Mouse (Mus musculus) kidney, postnatal 0 days (tissue): ENCODE results near the gene Zdhhc19. TPM values are rescaled to one million over a fixed set of nuclear protein-coding genes. Genes with fewer than 3 reads are reported as not detected.

Source experiments
- ATAC-seq: fragments of 200-750 bp; cut with Nextera tagmentation; replicated peaks from 2 replicates; pipeline ENCODE4 v1.8.0; 2017; ENCODE audit warnings: low read depth, moderate number of reproducible peaks, moderate TSS enrichment, moderate library complexity; ENCODE audit not compliant: low FRiP score
- DNase-seq: peaks from one replicate; pipeline ENCODE4 v3.0.0-alpha.2; 2016; ENCODE audit warnings: low spot score
- H3K27ac ChIP-seq: fragments of 300-500 bp; sonication (generic); 2 replicates; pipeline ENCODE4 v1.5.1; 2014; ENCODE audit warnings: mild to moderate bottlenecking
- H3K27me3 ChIP-seq: fragments of 300-500 bp; sonication (generic); 2 replicates; pipeline ENCODE4 v1.6.1; 2014; ENCODE audit warnings: low read length, mixed read lengths; ENCODE audit not compliant: insufficient read depth
- H3K36me3 ChIP-seq: fragments of 300-500 bp; sonication (generic); 2 replicates; pipeline ENCODE4 v1.6.1; 2014; ENCODE audit warnings: low read length, mixed read lengths; ENCODE audit not compliant: insufficient read depth
- H3K4me1 ChIP-seq: fragments of 300-500 bp; sonication (generic); replicated peaks from 2 replicates; pipeline ENCODE4 v1.6.1; 2014; ENCODE audit warnings: antibody characterized with exemption, low read length, mixed read lengths; ENCODE audit not compliant: insufficient read depth
- H3K4me2 ChIP-seq: fragments of 300-500 bp; sonication (generic); 2 replicates; pipeline ENCODE4 v1.6.1; 2014; ENCODE audit warnings: mild to moderate bottlenecking, low read length, moderate library complexity, mixed read lengths
- H3K4me3 ChIP-seq: fragments of 300-500 bp; sonication (generic); replicated peaks from 2 replicates; pipeline ENCODE4 v1.5.1; 2014; ENCODE audit warnings: low read depth, low read length
- H3K9ac ChIP-seq: fragments of 300-500 bp; sonication (generic); 2 replicates; pipeline ENCODE4 v1.6.1; 2014; ENCODE audit warnings: low read depth, low read length
- H3K9me3 ChIP-seq: fragments of 300-500 bp; sonication (generic); replicated peaks from 2 replicates; pipeline ENCODE4 v1.6.1; 2016; ENCODE audit warnings: low read length, inconsistent platforms, mixed read lengths
- CTCF ChIP-seq: IDR thresholded peaks from 2 replicates; pipeline ENCODE4 v1.5.1; 2016; ENCODE audit warnings: antibody characterized with exemption, low read depth, mild to moderate bottlenecking, moderate library complexity
- WGBS: fragments of 180-500 bp; shearing (Covaris S2); extraction: QIAGEN DNeasy Blood & Tissue Kit; methylation state at CpG from one replicate; pipeline ENCODE4 v1.1.7; 2014; 5-methylcytosine and 5-hydroxymethylcytosine counted together
- polyA plus RNA-seq: library from polyadenylated mRNA; unstranded; fragments of >200 nt; fragmentation: Nextera tagmentation; extraction: Ambion mirVana; gene quantifications from 2 replicates; pipeline ENCODE4 v1.2.1, GENCODE M21; 2015

Zdhhc19 gene
- polyA plus RNA-seq, 1 experiment from 2014 or later: not detected

GRCm38 (mm10) chr16:32456761-32457160, 39.3 kb upstream of the Zdhhc19 start:
- Histone ChIP-seq H3K4me2 (no peak overlapping the region), H3K36me3 (peaks cover 13% of the 10 kb centered on the region; the same call in 1 of the 2 replicates), H3K9me3 (no peaks in the 10 kb centered on the region), H3K9ac (no peak overlapping the region), H3K27me3 (no peaks in the 10 kb centered on the region), H3K27ac (no peak overlapping the region), H3K4me1 (no peaks in the 10 kb centered on the region), H3K4me3 (no peak overlapping the region)
- 97% methylated on average over 1 of the region's 1 CpGs for WGBS
- no peak for TF ChIP-seq CTCF
- DNase-seq (no peak), ATAC-seq (no peak)

- DNase-seq: peak; percentile 63
- Histone ChIP-seq H3K4me2 (no peak overlapping the region), H3K4me3 (no peak overlapping the region), H3K27me3 (no peaks in the 10 kb centered on the region), H3K9ac (no peak overlapping the region), H3K4me1 (no peaks in the 10 kb centered on the region), H3K9me3 (no peaks in the 10 kb centered on the region), H3K36me3 (0 out of 2 replicates have a peak, but pooled peaks cover 11% of the 10 kb centered on the region), H3K27ac (no peak overlapping the region)
- peak; percentile 65 for ATAC-seq
- peak; percentile 68 for TF ChIP-seq CTCF
- WGBS: 54% methylated on average over 10 of the region's 10 CpGs
Observed at GRCm38 (mm10) chr16:32457589-32458386, 38.3 kb upstream of the Zdhhc19 start.

- ATAC-seq (no peak), DNase-seq (peak; percentile 12)
- WGBS: 47% methylated on average over 4 of the region's 4 CpGs
- H3K36me3 ChIP-seq: 0 out of 2 replicates have a peak, but pooled peaks cover 7% of the 10 kb centered on the region
- no peak overlapping the region for H3K9ac ChIP-seq
- H3K27me3 ChIP-seq: no peaks in the 10 kb centered on the region
- no peak overlapping the region for H3K4me3 ChIP-seq
- no peaks in the 10 kb centered on the region for H3K9me3 ChIP-seq
- no peaks in the 10 kb centered on the region for H3K4me1 ChIP-seq
- H3K4me2 ChIP-seq: no peak overlapping the region
- no peak overlapping the region for H3K27ac ChIP-seq
- peak; percentile 36; the same call in 1 of the 2 replicates for TF ChIP-seq CTCF
Observed at GRCm38 (mm10) chr16:32460518-32460917, 35.5 kb upstream of the Zdhhc19 start.

GRCm38 (mm10) chr16:32461713-32462112, 34.4 kb upstream of the Zdhhc19 start:
- no peaks in the 10 kb centered on the region for H3K9me3 ChIP-seq
- 0 out of 2 replicates have a peak, but pooled peaks cover 11% of the 10 kb centered on the region for H3K36me3 ChIP-seq
- no peak for ATAC-seq
- no peak overlapping the region for H3K9ac ChIP-seq
- WGBS: 76% methylated on average over 5 of the region's 5 CpGs
- no peak for DNase-seq
- H3K4me1 ChIP-seq: no peaks in the 10 kb centered on the region
- H3K27me3 ChIP-seq: no peaks in the 10 kb centered on the region
- no peak for TF ChIP-seq CTCF
- no peak overlapping the region for H3K4me3 ChIP-seq
- no peak overlapping the region for H3K27ac ChIP-seq
- no peak overlapping the region for H3K4me2 ChIP-seq

- H3K27me3 ChIP-seq: no peaks in the 10 kb centered on the region
- no peak for DNase-seq
- H3K27ac ChIP-seq: no peak overlapping the region
- no peak overlapping the region for H3K9ac ChIP-seq
- H3K36me3 ChIP-seq: 0 out of 2 replicates have a peak, but pooled peaks cover 11% of the 10 kb centered on the region
- 91% methylated on average over 16 of the region's 16 CpGs for WGBS
- H3K9me3 ChIP-seq: no peaks in the 10 kb centered on the region
- ATAC-seq: no peak
- no peaks in the 10 kb centered on the region for H3K4me1 ChIP-seq
- no peak overlapping the region for H3K4me2 ChIP-seq
- H3K4me3 ChIP-seq: no peak overlapping the region
- no peak for TF ChIP-seq CTCF
Observed at GRCm38 (mm10) chr16:32462950-32463349, 33.1 kb upstream of the Zdhhc19 start.

GRCm38 (mm10) chr16:32463426-32463825, 32.6 kb upstream of the Zdhhc19 start:
- Histone ChIP-seq H3K4me1 (no peaks in the 10 kb centered on the region), H3K4me2 (no peak overlapping the region), H3K9me3 (no peaks in the 10 kb centered on the region), H3K27ac (no peak overlapping the region), H3K4me3 (no peak overlapping the region), H3K27me3 (no peaks in the 10 kb centered on the region), H3K9ac (no peak overlapping the region), H3K36me3 (0 out of 2 replicates have a peak, but pooled peaks cover 11% of the 10 kb centered on the region)
- DNase-seq (no peak), ATAC-seq (no peak)
- WGBS: 88% methylated on average over 2 of the region's 2 CpGs
- no peak for TF ChIP-seq CTCF
